Mouse (Mus musculus) G1E (cell line): Measurements from ENCODE around the gene Adh1. TPM values are rescaled to one million over a fixed set of nuclear protein-coding genes. Genes with fewer than 3 reads are reported as not detected.

Experiments
- ATAC-seq: 2 replicates; pipeline ENCODE4 v1.8.0; 2016; ENCODE audit warnings: mild to moderate bottlenecking; ENCODE audit not compliant: insufficient number of reproducible peaks, poor library complexity, low FRiP score, severe bottlenecking; ENCODE audit errors: extremely low read depth
- DNase-seq: peaks from one replicate; pipeline ENCODE4 v3.0.0; 2012; ENCODE audit warnings: low spot score
- H3K27me3 ChIP-seq: 2 replicates; pipeline ENCODE4 v1.6.1; 2012; ENCODE audit warnings: mild to moderate bottlenecking, low read length, inconsistent platforms; ENCODE audit not compliant: insufficient read depth
- H3K36me3 ChIP-seq: replicated peaks from 2 replicates; pipeline ENCODE3; 2012; ENCODE audit warnings: mild to moderate bottlenecking, inconsistent platforms
- H3K4me1 ChIP-seq: 2 replicates; pipeline ENCODE4 v1.6.1; 2012; ENCODE audit warnings: low read depth, low read length, inconsistent platforms, mixed read lengths; ENCODE audit not compliant: insufficient read depth
- H3K4me3 ChIP-seq: 2 replicates; pipeline ENCODE4 v1.5.1; 2012; ENCODE audit warnings: low read depth, mild to moderate bottlenecking, inconsistent platforms, low read length, moderate library complexity, mixed read lengths
- H3K9me3 ChIP-seq: replicated peaks from 2 replicates; pipeline ENCODE4 v1.6.1; 2012; ENCODE audit warnings: inconsistent platforms
- CTCF ChIP-seq: IDR thresholded peaks from 2 replicates; pipeline ENCODE4 v1.5.1; 2012; ENCODE audit warnings: low read depth, low read length, inconsistent platforms, mixed read lengths
- GATA1 ChIP-seq: IDR thresholded peaks from 2 replicates; pipeline ENCODE4 v1.6.1; 2012; ENCODE audit warnings: borderline replicate concordance, low read length, inconsistent platforms, mixed read lengths
- GATA2 ChIP-seq: IDR thresholded peaks from 2 replicates; pipeline ENCODE4 v1.6.1; 2012; ENCODE audit warnings: low read depth, low read length, inconsistent platforms, borderline replicate concordance
- POLR2AphosphoS5 ChIP-seq: IDR thresholded peaks from 2 replicates; pipeline ENCODE4 v1.6.1; 2012; ENCODE audit warnings: low read depth, low read length, inconsistent platforms; ENCODE audit not compliant: insufficient replicate concordance
- TAL1 ChIP-seq: conservative IDR thresholded peaks from 2 replicates; pipeline ENCODE4 v1.6.1; 2012; ENCODE audit warnings: low read depth, low read length, inconsistent platforms, mixed read lengths
- polyA plus RNA-seq: library from polyadenylated mRNA; stranded (reverse); fragments of >175 nt; gene quantifications from 2 replicates; pipeline ENCODE4 v1.2.3, GENCODE M21; 2012
- total RNA-seq, 2 experiments: library from RNA; stranded (forward) in 1 of 2; stranded (reverse) in 1 of 2; fragments of 200-1000 nt in 1 of 2; fragments of >200 nt in 1 of 2; fragmentation: Nextera tagmentation in 1 of 2; gene quantifications; 2 replicates each; pipeline ENCODE4 v1.2.3; 2014 to 2017

Adh1 gene
- total and polyA plus RNA-seq, 3 experiments, result 0.33 TPM; not detected in 2

DNA sequence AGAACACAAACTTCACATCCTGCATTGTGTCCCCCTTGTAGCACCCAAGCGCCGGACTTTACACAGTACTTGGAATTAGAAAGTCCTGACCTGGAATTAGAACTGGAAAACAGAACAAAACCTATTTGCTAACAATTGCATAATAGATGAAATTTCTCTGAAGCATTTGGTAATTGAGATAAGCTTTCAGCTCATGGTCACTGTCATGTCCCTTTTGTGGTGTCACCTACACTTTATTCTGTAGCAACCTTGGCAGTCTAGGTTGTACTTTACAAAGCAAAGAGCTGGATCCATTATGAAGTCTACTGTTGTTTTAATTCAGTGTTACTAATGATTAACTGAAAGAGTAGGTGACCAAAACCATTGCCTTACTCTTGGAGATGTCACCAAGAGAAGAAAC lies 33.7 kb upstream of the Adh1 start:
- TF ChIP-seq GATA1 (no peak), CTCF (no peak), POLR2AphosphoS5 (no peak), TAL1 (no peak), GATA2 (no peak)
- no peak for ATAC-seq
- Histone ChIP-seq H3K4me1 (no peaks in the 10 kb centered on the region), H3K27me3 (peaks cover 10% of the 10 kb centered on the region; the same call in 1 of the 2 replicates), H3K4me3 (no peak overlapping the region), H3K9me3 (no peaks in the 10 kb centered on the region), H3K36me3 (no peaks in the 10 kb centered on the region)
- DNase-seq, result no peak

DNA sequence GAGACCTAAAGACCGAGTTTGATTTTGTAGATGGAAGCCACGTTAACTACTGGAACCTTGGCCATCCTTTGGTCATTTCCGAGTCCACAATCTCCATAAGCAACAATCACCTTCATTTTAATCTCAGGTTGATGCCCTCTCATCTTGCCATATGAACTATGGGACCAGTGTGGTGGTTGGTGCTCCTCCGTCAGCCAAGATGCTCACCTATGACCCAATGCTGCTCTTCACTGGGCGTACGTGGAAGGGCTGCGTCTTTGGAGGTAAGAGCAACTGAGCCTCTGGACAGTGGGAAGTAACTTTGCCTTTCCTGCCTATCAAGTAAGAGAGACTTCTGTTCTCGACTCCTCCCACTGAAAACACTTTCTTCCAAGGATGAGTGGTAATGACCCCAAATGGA lies 33.0 kb upstream of the Adh1 start:
- no peaks in the 10 kb centered on the region for H3K4me1 ChIP-seq
- no peaks in the 10 kb centered on the region for H3K9me3 ChIP-seq
- ATAC-seq (no peak), DNase-seq (no peak)
- H3K36me3 ChIP-seq, result no peaks in the 10 kb centered on the region
- no peak overlapping the region for H3K4me3 ChIP-seq
- H3K27me3 ChIP-seq, result peaks cover 10% of the 10 kb centered on the region; the same call in 1 of the 2 replicates
- no peak for TF ChIP-seq GATA2
- TF ChIP-seq TAL1, result no peak
- TF ChIP-seq GATA1, result no peak
- TF ChIP-seq POLR2AphosphoS5, result no peak
- TF ChIP-seq CTCF, result no peak

DNA sequence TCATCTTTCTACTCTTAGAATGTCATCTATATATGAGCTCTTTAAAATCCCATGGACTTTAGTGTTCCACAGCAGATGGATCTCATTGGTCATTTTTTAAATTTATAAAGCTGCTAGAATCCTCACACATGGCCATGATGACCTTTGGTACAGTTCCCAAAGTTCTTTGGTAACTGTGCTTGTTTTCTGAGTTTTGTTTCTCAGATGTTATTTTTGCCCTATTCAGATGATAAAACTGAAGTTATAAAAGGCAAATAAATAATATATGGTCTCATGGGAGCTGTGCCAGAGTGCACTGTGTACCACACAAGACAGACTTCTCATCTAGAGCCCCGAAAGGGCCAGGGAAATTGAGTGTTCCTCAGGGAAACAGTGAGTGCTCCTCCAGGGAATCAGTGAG lies 31.3 kb upstream of the Adh1 start:
- ATAC-seq (no peak), DNase-seq (no peak)
- Histone ChIP-seq H3K9me3 (no peaks in the 10 kb centered on the region), H3K36me3 (no peaks in the 10 kb centered on the region), H3K4me3 (no peak overlapping the region), H3K27me3 (peaks cover 10% of the 10 kb centered on the region), H3K4me1 (no peaks in the 10 kb centered on the region)
- no peak for TF ChIP-seq POLR2AphosphoS5
- TF ChIP-seq GATA2, result no peak
- TF ChIP-seq CTCF, result no peak
- no peak for TF ChIP-seq TAL1
- TF ChIP-seq GATA1, result no peak

DNA sequence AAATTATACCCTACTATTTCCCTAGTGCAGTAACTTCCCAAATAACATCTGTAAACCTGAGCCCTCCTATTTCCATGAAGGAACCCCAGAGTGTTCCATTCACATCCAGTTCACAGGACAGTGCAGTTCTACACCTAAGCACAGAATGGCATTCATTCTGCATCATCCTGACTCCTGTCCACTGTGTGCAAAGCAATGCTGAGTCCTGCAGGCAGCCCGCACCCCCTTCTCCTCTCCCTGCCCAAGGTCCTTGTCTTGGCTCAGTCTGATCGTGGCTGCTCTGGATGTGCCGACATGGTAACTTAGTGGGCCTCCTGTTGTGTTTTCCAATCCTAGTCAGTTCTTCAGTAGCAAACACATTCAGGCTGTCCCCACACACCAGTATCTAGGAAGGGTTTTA lies 30.5 kb upstream of the Adh1 start:
- no peak for TF ChIP-seq GATA2
- TF ChIP-seq TAL1, result no peak
- no peak for TF ChIP-seq POLR2AphosphoS5
- TF ChIP-seq CTCF, result no peak
- no peak for TF ChIP-seq GATA1
- Histone ChIP-seq H3K4me1 (no peaks in the 10 kb centered on the region), H3K27me3 (peaks cover 7% of the 10 kb centered on the region), H3K36me3 (no peaks in the 10 kb centered on the region), H3K4me3 (no peak overlapping the region), H3K9me3 (no peaks in the 10 kb centered on the region)
- DNase-seq (no peak), ATAC-seq (no peak)

DNA sequence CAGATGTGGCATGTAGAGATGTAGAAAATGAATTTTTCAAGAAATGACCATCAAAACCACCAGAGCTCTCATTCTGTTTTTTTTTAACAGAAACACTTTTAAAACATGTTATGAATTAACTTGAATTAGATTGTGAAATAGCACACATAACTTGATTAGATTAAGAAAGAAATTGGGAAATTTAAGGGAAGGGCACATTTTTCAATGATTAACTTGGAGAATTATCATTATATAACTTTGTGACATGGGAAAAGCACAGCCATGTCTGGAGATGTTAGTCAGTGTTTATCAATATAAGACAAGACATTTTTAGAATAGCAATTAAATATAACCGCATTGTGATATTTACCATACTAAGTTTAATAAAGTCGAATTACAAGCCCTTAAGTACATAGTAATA lies 29.3 kb upstream of the Adh1 start:
- H3K27me3 ChIP-seq, result peaks cover 7% of the 10 kb centered on the region
- H3K4me1 ChIP-seq, result no peaks in the 10 kb centered on the region
- H3K4me3 ChIP-seq, result no peak overlapping the region
- no peak for TF ChIP-seq GATA1
- no peaks in the 10 kb centered on the region for H3K9me3 ChIP-seq
- no peaks in the 10 kb centered on the region for H3K36me3 ChIP-seq
- DNase-seq (no peak), ATAC-seq (no peak)

DNA sequence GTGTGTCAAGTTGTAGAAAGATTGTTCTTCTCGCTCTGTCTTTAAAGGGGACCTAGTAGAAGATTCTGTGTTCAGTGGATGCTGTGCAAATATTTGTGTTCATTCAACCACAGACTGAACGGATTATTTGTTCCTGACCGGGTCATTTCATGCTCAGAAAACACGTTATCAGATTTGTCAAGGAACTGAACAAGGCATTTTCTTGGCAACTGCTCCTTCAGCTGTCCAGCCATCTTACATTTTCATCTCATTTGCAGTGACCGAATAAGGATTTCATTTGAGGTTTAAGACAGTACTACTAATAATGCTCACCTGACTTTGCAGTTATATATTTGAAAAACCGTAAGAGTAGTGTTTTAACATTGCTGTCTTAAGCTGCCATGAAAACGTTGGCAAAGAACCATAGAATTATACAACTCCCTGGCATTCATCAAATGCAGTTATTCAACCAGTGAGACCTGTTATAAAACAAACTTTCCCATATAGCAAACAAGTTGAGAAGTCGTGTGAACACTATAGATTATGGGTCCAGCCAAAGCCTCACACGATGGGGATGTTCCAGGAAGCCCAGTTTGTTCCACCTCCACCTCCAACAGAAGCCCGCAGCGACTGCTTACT lies 24.1 kb upstream of the Adh1 start:
- TF ChIP-seq GATA1, result no peak
- TF ChIP-seq CTCF, result no peak
- TF ChIP-seq POLR2AphosphoS5, result no peak
- TF ChIP-seq TAL1, result no peak
- no peak for TF ChIP-seq GATA2
- H3K4me3 ChIP-seq, result no peak overlapping the region
- DNase-seq (no peak), ATAC-seq (no peak)
- peaks cover 5% of the 10 kb centered on the region; the same call in 1 of the 2 replicates for H3K27me3 ChIP-seq
- H3K4me1 ChIP-seq, result no peaks in the 10 kb centered on the region
- H3K36me3 ChIP-seq, result no peaks in the 10 kb centered on the region
- H3K9me3 ChIP-seq, result no peaks in the 10 kb centered on the region
